Mouse (Mus musculus): Measurements from ENCODE around the gene Lcor.

The Lcor gene

DNA sequence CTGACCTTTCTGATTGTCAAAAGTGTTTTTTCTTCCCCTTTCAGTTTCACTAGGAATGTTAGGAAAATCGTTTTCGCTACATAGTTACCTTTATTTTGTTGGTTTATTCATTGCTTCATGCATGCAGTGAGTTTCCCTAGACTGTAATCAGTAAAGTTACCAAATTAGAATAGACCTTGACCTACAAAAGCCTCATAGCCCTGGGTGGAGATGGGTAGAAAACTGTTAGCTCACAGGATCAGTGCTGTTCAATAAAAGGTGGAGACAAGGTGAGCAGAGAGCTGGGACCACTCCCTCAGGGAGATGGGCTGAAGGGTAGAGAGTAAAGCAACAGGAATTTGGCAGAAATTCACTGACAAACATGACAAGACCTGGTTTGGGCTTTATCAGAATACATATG lies 91.3 kb downstream of the Lcor start:
- no peak for DNase-seq

DNA sequence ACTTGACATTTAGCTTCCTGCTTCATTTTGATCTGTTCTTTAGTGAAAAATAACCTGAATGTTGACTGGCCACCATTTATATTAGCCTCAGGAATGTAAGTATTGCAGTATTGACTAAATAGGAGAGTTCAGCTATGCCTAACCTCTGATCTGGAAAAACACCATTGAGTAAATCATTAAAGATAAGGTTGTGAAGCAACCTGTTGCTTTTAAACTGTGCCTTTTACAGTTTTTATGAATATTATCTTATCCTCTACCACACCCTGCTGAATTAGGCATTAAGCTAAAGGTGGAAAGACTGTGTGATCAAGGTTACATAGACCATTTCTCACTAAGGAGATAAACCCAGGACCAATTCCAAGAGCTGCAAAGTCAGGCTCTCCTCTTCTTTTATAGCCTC lies 95.1 kb downstream of the Lcor start:
- peak in 1 of 2 experiments; percentile 11 for DNase-seq

DNA sequence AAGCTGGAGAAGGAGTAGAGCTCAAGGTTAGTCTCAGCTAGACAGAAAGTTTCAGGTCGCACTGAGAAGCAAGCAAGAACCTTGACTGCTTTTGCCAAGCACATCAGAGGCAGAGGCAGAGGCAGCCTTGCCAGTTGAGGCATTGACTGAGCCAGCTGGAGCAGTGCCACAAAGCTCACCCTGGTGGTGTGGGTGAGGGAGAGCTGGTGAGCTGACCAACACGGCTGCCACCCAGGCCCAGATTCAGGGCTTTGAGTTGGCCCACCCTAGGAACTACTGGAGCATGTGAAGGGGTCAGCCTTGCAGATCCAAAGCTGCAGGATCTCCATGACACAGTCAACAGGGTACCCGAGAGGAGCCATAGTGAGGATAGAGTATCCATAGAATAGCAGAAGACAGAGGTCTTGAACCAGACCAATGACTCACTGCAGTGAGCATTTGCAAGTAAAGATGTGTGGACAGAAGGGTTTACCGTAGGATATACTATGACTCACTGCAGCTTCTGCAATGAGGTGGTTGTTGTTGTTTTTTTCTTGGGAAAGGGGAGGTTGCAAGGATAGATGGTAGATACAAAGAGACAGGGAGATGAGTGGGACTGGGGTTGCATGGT lies 97.0 kb downstream of the Lcor start:
- DNase-seq: peak; percentile 50 to 70

GRCm38 (mm10) chr19:41581706-41582420 lies 99.4 kb downstream of the Lcor start, which contains the start of gene Gm340:
Gene Gm340, plus strand, starts transcription at chr19:41582370.
- no peak for DNase-seq

DNA sequence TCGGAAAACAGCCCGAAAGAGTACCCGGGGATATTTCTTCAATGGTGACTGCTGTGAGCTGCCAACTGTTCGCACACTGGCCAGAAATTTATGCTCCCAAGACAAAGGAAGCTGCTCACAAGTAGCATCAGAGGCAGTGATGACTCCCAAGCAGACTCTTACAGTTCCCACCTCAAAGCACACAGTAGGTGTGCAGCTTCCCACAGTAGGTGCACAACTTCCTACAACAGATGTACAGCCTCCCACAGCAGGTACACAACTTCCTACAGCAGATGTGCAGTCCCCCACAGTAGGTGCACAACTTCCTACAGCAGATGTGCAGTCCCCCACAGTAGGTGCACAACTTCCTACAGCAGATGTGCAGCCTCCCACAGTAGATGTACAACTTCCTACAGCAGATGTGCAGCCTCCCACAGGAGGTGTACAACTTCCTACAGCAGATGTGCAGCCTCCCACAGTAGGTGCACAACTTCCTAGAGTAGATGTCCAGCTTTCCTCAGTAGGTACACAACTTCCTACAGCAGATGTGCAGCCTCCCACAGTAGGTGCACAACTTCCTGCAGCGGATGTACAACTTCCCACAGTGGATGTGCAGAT lies 100.6 kb downstream of the Lcor start:
- no peak for DNase-seq

DNA sequence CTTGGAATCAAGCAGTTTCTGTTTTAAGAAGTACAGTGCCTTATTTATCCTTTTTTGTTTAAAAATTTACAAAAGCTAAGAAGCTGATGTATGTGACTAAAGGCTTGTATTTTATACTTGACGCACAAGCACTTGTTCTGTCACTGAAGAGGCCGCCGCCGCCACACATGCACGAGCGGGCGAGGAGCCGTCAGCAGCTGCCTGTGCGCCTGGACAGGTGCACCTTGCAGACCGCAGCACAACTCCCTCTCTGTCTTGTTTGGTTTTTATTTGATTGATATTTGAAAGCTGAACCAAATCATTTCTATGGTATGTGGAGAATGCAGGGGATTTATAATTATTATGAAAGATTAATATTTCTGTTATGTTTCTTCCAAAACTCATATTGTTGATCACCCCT lies 104.3 kb downstream of the Lcor start:
- DNase-seq: no peak

DNA sequence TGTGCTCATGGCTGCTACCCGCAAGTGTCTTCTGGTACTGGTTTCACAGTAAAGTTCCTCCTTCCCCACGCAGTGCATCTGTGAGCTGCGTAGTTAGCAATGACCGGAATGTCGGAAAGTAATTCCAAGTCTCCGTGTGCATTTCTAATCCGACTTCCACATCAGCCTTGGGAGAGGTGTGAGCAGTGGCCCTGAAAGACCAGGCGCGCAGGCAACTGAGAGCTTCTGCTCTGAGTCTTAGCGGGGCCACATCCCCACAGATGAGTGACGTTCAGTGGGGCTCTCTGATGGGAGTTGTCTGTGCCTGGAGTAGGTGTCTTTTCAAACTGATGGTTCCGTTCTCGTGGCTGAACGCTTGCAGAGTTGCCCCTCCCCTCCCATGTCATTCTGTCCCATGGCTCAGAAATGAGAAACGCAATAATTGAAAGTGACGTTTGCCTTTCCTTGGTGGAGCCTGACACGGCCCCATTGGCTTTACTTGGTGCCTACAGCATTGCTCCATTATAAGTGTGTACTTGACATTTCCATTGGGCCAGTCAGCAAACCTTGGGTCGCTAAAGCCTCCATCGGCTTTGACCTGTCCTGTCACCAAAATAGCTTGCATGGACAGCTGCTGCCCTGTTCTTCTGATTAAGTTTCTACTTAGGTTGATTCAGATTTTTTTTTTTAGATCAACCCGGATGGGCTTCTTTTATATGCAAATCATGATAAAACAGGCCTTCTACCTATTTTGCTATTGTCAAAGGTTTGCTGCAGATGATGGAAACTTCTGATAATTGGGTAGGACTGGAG lies 105.2 kb downstream of the Lcor start:
- DNase-seq: no peak

GRCm38 (mm10) chr19:41589026-41589425 lies 106.6 kb downstream of the Lcor start:
- DNase-seq: no peak

GRCm38 (mm10) chr19:41589681-41590080 lies 107.2 kb downstream of the Lcor start:
- DNase-seq: no peak

DNA sequence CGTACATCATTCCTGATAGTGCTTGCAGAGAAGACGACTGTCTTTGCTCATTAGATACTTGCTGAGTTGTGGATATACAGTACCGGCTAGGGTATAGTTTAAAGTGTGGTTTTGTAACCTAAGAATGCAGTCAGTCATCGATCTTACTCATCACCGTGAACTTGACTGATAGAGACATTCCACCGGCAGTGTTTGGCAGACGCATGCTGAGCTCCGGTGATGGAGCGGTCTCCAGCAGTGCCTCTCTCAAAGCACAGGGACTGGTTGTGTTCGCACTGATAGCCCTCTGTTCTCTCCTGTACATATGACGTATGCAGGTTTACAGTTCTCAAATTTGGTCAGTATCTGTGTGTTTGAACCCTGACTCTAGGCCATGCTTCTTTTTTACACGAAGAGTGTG lies 109.4 kb downstream of the Lcor start:
- DNase-seq: no peak

GRCm38 (mm10) chr19:41597170-41597894 lies 114.9 kb downstream of the Lcor start:
- DNase-seq: no peak

- no peak for DNase-seq
These were observed 118.2 kb downstream of the Lcor start for GRCm38 (mm10) chr19:41600647-41601046.

- DNase-seq: no peak
These were observed 124.0 kb downstream of the Lcor start for GRCm38 (mm10) chr19:41606208-41606987.

GRCm38 (mm10) chr19:41611683-41612082 lies 129.2 kb downstream of the Lcor start:
- no peak for DNase-seq

All from kidney, adult 8-10 months (tissue).